Mouse (Mus musculus) embryonic facial prominence, embryonic 11.5 days (tissue): ENCODE data around the gene Rapgef3. TPM values are rescaled to one million over a fixed set of nuclear protein-coding genes. Genes with fewer than 3 reads are reported as not detected.

Experiments used
- ATAC-seq: fragments of 200-750 bp; cut with Nextera tagmentation; replicated peaks from 2 replicates; pipeline ENCODE4 v1.8.0; 2017; ENCODE audit warnings: low read depth; ENCODE audit not compliant: insufficient number of reproducible peaks, low FRiP score, low TSS enrichment
- DNase-seq: peaks from one replicate; pipeline ENCODE4 v3.0.0-alpha.2; 2015; ENCODE audit warnings: low spot score
- H3K27ac ChIP-seq: fragments of 300-500 bp; sonication (generic); replicated peaks from 2 replicates; pipeline ENCODE4 v1.5.1; 2014; ENCODE audit warnings: mild to moderate bottlenecking, low read depth, low read length, control low read depth
- H3K27me3 ChIP-seq: fragments of 300-500 bp; sonication (generic); 2 replicates; pipeline ENCODE4 v1.6.1; 2014; ENCODE audit warnings: mild to moderate bottlenecking, low read length, moderate library complexity, mixed read lengths; ENCODE audit not compliant: control insufficient read depth, insufficient read depth
- H3K36me3 ChIP-seq: fragments of 300-500 bp; sonication (generic); replicated peaks from 2 replicates; pipeline ENCODE4 v1.6.1; 2014; ENCODE audit warnings: low read depth, mild to moderate bottlenecking, low read length, moderate library complexity, mixed read lengths; ENCODE audit not compliant: control insufficient read depth, insufficient read depth
- H3K4me1 ChIP-seq: fragments of 300-500 bp; sonication (generic); 2 replicates; pipeline ENCODE4 v1.6.1; 2014; ENCODE audit warnings: low read length, mixed read lengths; ENCODE audit not compliant: control insufficient read depth, insufficient read depth
- H3K4me2 ChIP-seq: fragments of 300-500 bp; sonication (generic); 2 replicates; pipeline ENCODE4 v1.6.1; 2014; ENCODE audit warnings: low read depth, mild to moderate bottlenecking, control low read depth, low read length, moderate library complexity
- H3K4me3 ChIP-seq: fragments of 300-500 bp; sonication (generic); 2 replicates; pipeline ENCODE4 v1.5.1; 2014; ENCODE audit warnings: low read depth, low read length, control low read depth
- H3K9ac ChIP-seq: fragments of 300-500 bp; sonication (generic); replicated peaks from 2 replicates; pipeline ENCODE4 v1.6.1; 2014; ENCODE audit warnings: mild to moderate bottlenecking, control low read depth, low read length
- H3K9me3 ChIP-seq: fragments of 300-500 bp; sonication (generic); replicated peaks from 2 replicates; pipeline ENCODE4 v1.6.1; 2016; ENCODE audit warnings: mild to moderate bottlenecking, low read length, inconsistent platforms, mixed read lengths; ENCODE audit not compliant: control insufficient read depth
- WGBS: fragments of 180-500 bp; shearing (Covaris S2); extraction: QIAGEN DNeasy Blood & Tissue Kit; methylation state at CpG from one replicate; pipeline ENCODE4 v1.1.7; 2014; 5-methylcytosine and 5-hydroxymethylcytosine counted together
- polyA plus RNA-seq: library from polyadenylated mRNA; unstranded; fragments of >200 nt; fragmentation: Nextera tagmentation; extraction: Ambion mirVana; gene quantifications from 2 replicates; pipeline ENCODE4 v1.2.1, GENCODE M21; 2014

Gene Rapgef3
- polyA plus RNA-seq, 1 experiment from 2014 or later, result 2.4 TPM

DNA sequence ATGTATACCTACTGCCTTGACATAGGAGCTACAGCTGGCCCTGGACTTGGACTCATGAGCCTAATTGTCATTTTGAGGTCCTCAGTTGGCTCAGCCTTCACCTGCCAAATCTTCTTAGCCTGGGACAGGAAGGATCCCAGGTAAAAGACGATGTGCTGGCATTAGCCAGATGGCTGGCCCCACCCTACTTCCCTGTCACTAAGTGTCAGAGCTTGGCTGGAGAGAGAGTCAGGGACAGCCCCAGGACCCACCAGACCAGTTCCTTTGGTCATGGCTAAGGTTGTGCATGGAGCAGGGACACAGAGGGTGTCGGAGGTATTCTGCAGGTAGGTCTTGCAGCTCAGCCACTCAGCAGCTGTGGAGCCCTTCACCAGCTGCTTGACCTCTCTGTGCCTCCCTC lies 3.2 kb downstream of the Rapgef3 start:
- no peak for DNase-seq
- H3K9ac ChIP-seq, result no peak overlapping the region
- no peak overlapping the region for H3K27ac ChIP-seq
- peaks cover 18% of the 10 kb centered on the region for H3K4me1 ChIP-seq
- ATAC-seq, result no peak
- H3K27me3 ChIP-seq, result peaks cover 22% of the 10 kb centered on the region
- H3K4me2 ChIP-seq, result no peak overlapping the region
- no peaks in the 10 kb centered on the region for H3K9me3 ChIP-seq
- 71% methylated on average over 2 of the region's 2 CpGs for WGBS
- H3K4me3 ChIP-seq, result no peak overlapping the region
- H3K36me3 ChIP-seq, result no peaks in the 10 kb centered on the region

DNA sequence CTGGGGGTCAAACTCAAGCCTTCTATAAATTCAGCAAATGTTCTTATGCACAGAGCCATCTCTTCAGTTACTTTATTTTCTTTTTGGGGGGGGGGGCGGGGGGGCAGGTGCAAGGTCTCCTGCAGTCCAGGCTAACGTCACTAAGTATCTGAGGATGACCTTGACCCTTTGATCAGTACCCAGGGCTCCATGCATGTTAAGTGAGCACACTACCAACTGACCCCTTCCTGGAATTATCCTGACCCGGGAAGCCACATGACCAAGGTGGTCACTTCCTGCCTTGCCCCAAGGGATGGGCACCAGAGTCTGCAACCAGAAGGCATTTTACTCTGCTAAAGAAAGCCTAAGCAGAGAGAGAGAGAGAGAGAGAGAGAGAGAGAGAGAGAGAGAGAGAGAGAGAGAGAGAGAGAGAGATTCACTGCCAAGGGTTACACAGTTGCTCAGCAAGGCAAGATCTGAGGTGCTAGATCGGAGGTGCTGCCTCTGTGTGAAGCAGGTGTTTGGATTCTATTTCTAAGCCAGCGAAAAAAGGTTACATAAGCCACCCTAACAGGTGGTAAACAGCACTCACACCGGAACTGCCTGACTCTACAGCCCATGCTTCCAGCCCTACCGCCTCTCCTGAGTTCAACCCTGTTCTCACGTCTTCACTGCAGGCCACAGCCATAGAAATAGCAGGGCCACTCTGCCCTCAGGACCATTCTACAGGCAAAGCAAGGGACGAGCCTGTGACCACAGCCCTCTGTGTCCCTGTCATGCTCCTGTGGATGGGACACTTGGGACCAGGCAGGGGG lies 4.3 kb downstream of the Rapgef3 start:
- Histone ChIP-seq H3K27ac (no peak overlapping the region), H3K36me3 (no peaks in the 10 kb centered on the region), H3K4me2 (no peak overlapping the region), H3K4me3 (no peak overlapping the region), H3K9ac (no peak overlapping the region), H3K4me1 (peaks cover 18% of the 10 kb centered on the region), H3K9me3 (no peaks in the 10 kb centered on the region), H3K27me3 (peaks cover 19% of the 10 kb centered on the region)
- ATAC-seq (no peak), DNase-seq (no peak)
- WGBS, result 50% methylated on average over 9 of the region's 9 CpGs

DNA sequence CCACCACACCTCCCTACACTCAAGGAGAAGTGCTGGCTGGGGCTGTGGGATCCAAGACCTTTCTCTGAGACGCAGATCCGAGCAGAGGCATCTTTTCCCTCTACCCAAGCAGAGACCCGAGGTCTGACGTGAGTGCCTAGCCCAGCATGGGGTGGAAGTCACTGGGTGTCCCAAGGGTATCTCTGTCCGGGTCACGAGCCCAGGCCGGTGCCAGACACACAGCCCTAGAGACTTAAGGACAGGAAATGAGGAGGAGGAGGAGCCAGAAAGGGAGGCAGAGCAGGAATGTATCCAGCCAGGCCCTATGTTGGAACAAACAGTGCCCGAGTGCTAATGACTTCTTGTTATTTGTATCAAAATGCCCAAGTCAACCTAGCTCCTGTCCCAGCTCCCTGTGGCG lies 5.0 kb downstream of the Rapgef3 start:
- peaks cover 13% of the 10 kb centered on the region for H3K4me1 ChIP-seq
- ATAC-seq (no peak), DNase-seq (no peak)
- H3K4me3 ChIP-seq, result no peak overlapping the region
- H3K36me3 ChIP-seq, result no peaks in the 10 kb centered on the region
- 49% methylated on average over 9 of the region's 9 CpGs for WGBS
- peaks cover 18% of the 10 kb centered on the region for H3K27me3 ChIP-seq
- H3K9ac ChIP-seq, result no peak overlapping the region
- no peak overlapping the region for H3K4me2 ChIP-seq
- H3K9me3 ChIP-seq, result no peaks in the 10 kb centered on the region
- no peak overlapping the region for H3K27ac ChIP-seq

DNA sequence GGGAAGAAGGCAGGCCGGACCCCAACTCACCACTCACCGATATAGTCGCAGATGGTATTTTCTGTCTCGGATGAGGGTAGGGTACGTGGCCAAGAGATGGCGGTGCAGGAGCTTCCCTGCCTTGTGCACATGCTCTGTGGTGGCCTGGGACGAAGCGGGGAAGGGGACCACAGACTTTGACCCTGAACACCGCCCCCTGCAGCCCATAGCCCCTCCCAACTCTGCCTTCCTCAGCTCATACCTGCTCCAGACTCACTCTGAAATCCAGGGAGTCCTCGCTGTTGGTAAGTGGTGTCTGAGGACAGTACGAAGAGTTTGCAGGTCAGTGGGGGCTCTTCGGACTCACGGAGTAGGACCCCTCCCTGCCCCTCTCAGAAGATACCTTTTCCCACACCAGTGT lies 6.3 kb downstream of the Rapgef3 start:
- H3K36me3 ChIP-seq, result no peaks in the 10 kb centered on the region
- H3K4me3 ChIP-seq, result no peak overlapping the region
- WGBS, result 28% methylated on average over 13 of the region's 13 CpGs
- ATAC-seq, result no peak
- DNase-seq, result no peak
- no peaks in the 10 kb centered on the region for H3K9me3 ChIP-seq
- no peak overlapping the region for H3K9ac ChIP-seq
- H3K4me2 ChIP-seq, result no peak overlapping the region
- peaks cover 3% of the 10 kb centered on the region for H3K4me1 ChIP-seq
- H3K27ac ChIP-seq, result no peak overlapping the region
- H3K27me3 ChIP-seq, result peaks cover 5% of the 10 kb centered on the region; the same call in 1 of the 2 replicates

DNA sequence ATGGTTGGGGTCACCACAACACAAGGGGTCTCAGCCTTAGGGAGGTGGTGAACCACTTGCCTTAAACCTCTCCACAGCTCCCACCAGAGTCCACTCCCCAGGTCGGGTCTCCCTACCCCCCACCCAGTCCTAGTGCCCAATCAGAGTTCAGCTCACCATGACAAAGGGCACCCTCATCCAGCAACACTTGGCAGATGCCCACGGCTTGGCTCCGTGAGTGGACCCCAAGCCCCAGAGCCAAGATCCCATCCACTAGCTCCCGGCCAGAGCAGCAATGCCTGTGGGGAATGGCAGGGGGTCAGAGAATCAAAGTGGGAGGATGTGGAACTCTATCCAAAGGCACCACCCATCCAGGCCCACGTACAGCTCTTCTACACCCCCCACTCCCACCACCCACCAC lies 6.8 kb downstream of the Rapgef3 start:
- 68% methylated on average over 5 of the region's 5 CpGs for WGBS
- H3K27ac ChIP-seq, result no peak overlapping the region
- no peak overlapping the region for H3K9ac ChIP-seq
- no peak for DNase-seq
- H3K9me3 ChIP-seq, result no peaks in the 10 kb centered on the region
- peaks cover 2% of the 10 kb centered on the region for H3K4me1 ChIP-seq
- H3K36me3 ChIP-seq, result no peaks in the 10 kb centered on the region
- no peak overlapping the region for H3K4me3 ChIP-seq
- ATAC-seq, result no peak
- no peak overlapping the region for H3K4me2 ChIP-seq
- H3K27me3 ChIP-seq, result 0 out of 2 replicates have a peak, but pooled peaks cover under 1% of the 10 kb centered on the region

DNA sequence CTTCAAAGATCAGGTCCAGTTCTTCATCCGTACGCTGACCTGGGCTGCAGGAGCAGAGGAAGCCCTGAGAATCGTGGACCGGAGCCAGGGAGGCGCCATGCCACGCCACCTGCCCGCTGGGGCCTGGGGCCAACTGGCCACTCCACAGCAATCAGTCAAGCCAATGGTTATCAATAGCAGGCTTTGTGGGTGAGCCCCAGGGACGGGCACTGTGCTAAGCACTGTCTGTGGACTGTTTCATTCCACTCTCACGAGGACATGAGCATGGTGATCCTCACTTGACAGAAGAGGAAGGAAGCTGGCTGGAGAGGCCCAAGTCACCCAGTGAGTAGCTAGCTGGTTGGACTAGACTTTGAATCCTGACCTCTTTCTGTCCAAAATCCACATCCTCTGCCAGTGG lies 7.8 kb downstream of the Rapgef3 start:
- no peak overlapping the region for H3K4me3 ChIP-seq
- H3K9me3 ChIP-seq, result no peaks in the 10 kb centered on the region
- H3K9ac ChIP-seq, result no peak overlapping the region
- DNase-seq (no peak), ATAC-seq (no peak)
- WGBS, result 89% methylated on average over 9 of the region's 9 CpGs
- no peaks in the 10 kb centered on the region for H3K27me3 ChIP-seq
- no peaks in the 10 kb centered on the region for H3K36me3 ChIP-seq
- H3K27ac ChIP-seq, result no peak overlapping the region
- no peaks in the 10 kb centered on the region for H3K4me1 ChIP-seq
- no peak overlapping the region for H3K4me2 ChIP-seq

DNA sequence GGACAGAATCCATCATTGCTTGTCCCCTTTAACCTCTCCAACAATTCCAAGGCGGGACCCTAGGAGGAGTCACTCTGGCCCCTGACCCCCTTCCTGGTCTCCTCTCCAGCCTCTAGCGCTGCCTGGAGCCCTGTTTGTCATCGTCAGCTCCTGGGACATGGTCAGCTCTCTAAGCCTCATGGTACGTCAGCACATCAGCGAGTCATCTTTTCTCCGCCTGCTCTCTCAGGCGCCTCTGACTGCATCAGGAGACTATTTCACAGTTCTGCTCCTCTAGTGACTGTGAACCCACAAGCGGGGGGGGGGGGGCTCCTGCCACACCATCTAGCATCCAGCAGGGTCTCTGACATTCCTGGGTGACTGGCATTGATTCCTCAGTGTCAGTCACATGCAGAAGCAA lies 12.4 kb downstream of the Rapgef3 start:
- no peaks in the 10 kb centered on the region for H3K4me1 ChIP-seq
- no peak overlapping the region for H3K27ac ChIP-seq
- ATAC-seq, result no peak
- WGBS, result 46% methylated on average over 8 of the region's 8 CpGs
- H3K4me2 ChIP-seq, result no peak overlapping the region
- no peaks in the 10 kb centered on the region for H3K36me3 ChIP-seq
- H3K9me3 ChIP-seq, result no peaks in the 10 kb centered on the region
- no peak for DNase-seq
- no peaks in the 10 kb centered on the region for H3K27me3 ChIP-seq
- no peak overlapping the region for H3K9ac ChIP-seq
- H3K4me3 ChIP-seq, result no peak overlapping the region

DNA sequence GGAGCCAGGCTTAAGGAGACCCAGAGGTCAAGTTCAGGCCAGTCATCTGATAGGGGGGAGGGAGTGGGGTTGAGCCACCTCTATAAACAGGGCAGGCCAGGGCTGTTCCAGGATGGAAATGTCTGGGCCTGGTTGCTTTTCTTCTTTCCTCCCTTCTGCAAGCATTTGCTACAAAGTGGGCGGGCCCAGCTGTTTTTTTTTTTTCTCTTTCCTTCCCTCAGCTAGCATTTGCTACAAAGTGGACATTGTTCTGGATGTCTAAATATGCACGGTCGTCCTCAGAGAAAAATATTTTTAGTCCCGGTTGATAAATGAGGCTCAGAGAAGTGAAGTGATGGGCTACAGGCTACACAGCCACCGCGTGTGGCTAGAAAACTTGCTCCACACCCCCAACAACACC lies 13.3 kb downstream of the Rapgef3 start:
- 43% methylated on average over 6 of the region's 6 CpGs for WGBS
- DNase-seq, result no peak
- Histone ChIP-seq H3K9me3 (no peaks in the 10 kb centered on the region), H3K27ac (no peak overlapping the region), H3K4me2 (no peak overlapping the region), H3K9ac (no peak overlapping the region), H3K36me3 (no peaks in the 10 kb centered on the region), H3K4me1 (no peaks in the 10 kb centered on the region), H3K27me3 (no peaks in the 10 kb centered on the region), H3K4me3 (no peak overlapping the region)
- no peak for ATAC-seq
